Mouse (Mus musculus) heart, embryonic 14.5 days (tissue): ENCODE data around the gene Thap11. TPM values are rescaled to one million over a fixed set of nuclear protein-coding genes. Genes with fewer than 3 reads are reported as not detected.
A peak's percentile ranks its signal among the peaks of the same experiment; 100 is the strongest.

Experiments
- ATAC-seq: fragments of 200-750 bp; cut with Nextera tagmentation; 2 replicates; pipeline ENCODE4 v1.8.0; 2017; ENCODE audit warnings: low read depth, moderate TSS enrichment; ENCODE audit not compliant: insufficient number of reproducible peaks, insufficient read depth, low FRiP score
- H3K27ac ChIP-seq, 2 experiments: fragments of 200-500 bp in 1 of 2; fragments of 300-500 bp in 1 of 2; sonication (generic) in 1 of 2; replicated peaks in 1 of 2; 2 replicates each; pipeline ENCODE4 v1.5.1; 2012 to 2014; ENCODE audit warnings: low read depth in 2 of 2, low read length in 2 of 2, control low read depth in 1 of 2, mild to moderate bottlenecking in 1 of 2, mixed read lengths in 1 of 2; ENCODE audit not compliant: control insufficient read depth in 1 of 2, insufficient read depth in 1 of 2
- H3K27me3 ChIP-seq: fragments of 300-500 bp; sonication (generic); 2 replicates; pipeline ENCODE4 v1.6.1; 2014; ENCODE audit warnings: mild to moderate bottlenecking, low read length, control low read depth; ENCODE audit not compliant: control insufficient read depth, insufficient read depth
- H3K36me3 ChIP-seq: fragments of 300-500 bp; sonication (generic); 2 replicates; pipeline ENCODE4 v1.6.1; 2014; ENCODE audit warnings: mild to moderate bottlenecking, control low read depth, low read length, mixed read lengths; ENCODE audit not compliant: control insufficient read depth, insufficient read depth
- H3K4me1 ChIP-seq, 2 experiments: fragments of 200-500 bp in 1 of 2; fragments of 300-500 bp in 1 of 2; sonication (generic) in 1 of 2; 2 replicates each; pipeline ENCODE4 v1.6.1; 2012 to 2014; ENCODE audit warnings: low read length in 2 of 2, control low read depth in 1 of 2, mixed read lengths in 1 of 2; ENCODE audit not compliant: control insufficient read depth in 2 of 2, insufficient read depth in 2 of 2
- H3K4me2 ChIP-seq: fragments of 300-500 bp; sonication (generic); 2 replicates; pipeline ENCODE4 v1.6.1; 2014; ENCODE audit warnings: mild to moderate bottlenecking, low read length
- H3K4me3 ChIP-seq, 2 experiments: fragments of 200-500 bp in 1 of 2; fragments of 300-500 bp in 1 of 2; sonication (generic) in 1 of 2; 2 replicates each; pipeline ENCODE4 v1.5.1; 2012 to 2014; ENCODE audit warnings: low read length in 2 of 2, mild to moderate bottlenecking in 2 of 2, control low read depth in 1 of 2, low read depth in 1 of 2, moderate library complexity in 1 of 2; ENCODE audit not compliant: control insufficient read depth in 1 of 2, insufficient read depth in 1 of 2
- H3K9ac ChIP-seq: fragments of 300-500 bp; sonication (generic); 2 replicates; pipeline ENCODE4 v1.6.1; 2014; ENCODE audit warnings: mild to moderate bottlenecking, low read length
- H3K9me3 ChIP-seq: fragments of 300-500 bp; sonication (generic); 2 replicates; pipeline ENCODE4 v1.6.1; 2016; ENCODE audit warnings: low read length, control low read depth; ENCODE audit not compliant: control insufficient read depth
- WGBS: fragments of 180-500 bp; shearing (Covaris S2); extraction: QIAGEN DNeasy Blood & Tissue Kit; methylation state at CpG from one replicate; pipeline ENCODE4 v1.1.7; 2014; 5-methylcytosine and 5-hydroxymethylcytosine counted together
- polyA plus RNA-seq: library from polyadenylated mRNA; unstranded; fragments of >200 nt; fragmentation: Nextera tagmentation; extraction: Ambion mirVana; gene quantifications from 2 replicates; pipeline ENCODE4 v1.2.1, GENCODE M21; 2014

Thap11 gene
- polyA plus RNA-seq, 1 experiment from 2014 or later: 41.9 TPM

GRCm38 (mm10) chr8:105852146-105852729, 2.7 kb upstream of the Thap11 start:
- no peaks in the 10 kb centered on the region for H3K27me3 ChIP-seq
- H3K4me2 ChIP-seq: no peak overlapping the region
- peak overlapping the region in 1 of 2 experiments; percentile 68; a peak in 1 of 4 replicates for H3K4me3 ChIP-seq
- peaks cover 25% of the 10 kb centered on the region for H3K36me3 ChIP-seq
- no peak overlapping the region for H3K9ac ChIP-seq
- 80% methylated on average over 12 of the region's 12 CpGs for WGBS
- peaks cover 15 to 24% of the 10 kb centered on the region in 2 experiments for H3K4me1 ChIP-seq
- no peak for ATAC-seq
- H3K9me3 ChIP-seq: no peaks in the 10 kb centered on the region
- H3K27ac ChIP-seq: no peak overlapping the region; a peak in 1 of 4 replicates

GRCm38 (mm10) chr8:105853178-105853577, 1.8 kb upstream of the Thap11 start, which contains the start of gene Cenpt:
Gene Cenpt, minus strand, starts transcription at chr8:105853278.
- no peak for ATAC-seq
- H3K4me1 ChIP-seq: peaks cover 15 to 27% of the 10 kb centered on the region in 2 experiments
- H3K9ac ChIP-seq: no peak within 1 kb of the TSS
- H3K27ac ChIP-seq: no peak within 1 kb of the TSS; a peak in 1 of 4 replicates
- no peak within 1 kb of the TSS for H3K4me2 ChIP-seq
- H3K36me3 ChIP-seq: peaks cover 25% of the 10 kb centered on the region
- no peak within 1 kb of the TSS for H3K4me3 ChIP-seq
- no peaks in the 10 kb centered on the region for H3K9me3 ChIP-seq
- WGBS: 88% methylated on average over 3 of the region's 3 CpGs
- H3K27me3 ChIP-seq: no peaks in the 10 kb centered on the region

GRCm38 (mm10) chr8:105854303-105854702, 629 bp upstream of the Thap11 start:
- H3K27ac ChIP-seq: peak overlapping the region in 1 of 2 experiments; percentile 83; a peak in 1 of 4 replicates
- H3K4me3 ChIP-seq: peak overlapping the region in 1 of 2 experiments; percentile 84; a peak in 2 of 4 replicates
- H3K4me2 ChIP-seq: peak overlapping the region; percentile 80
- H3K27me3 ChIP-seq: no peaks in the 10 kb centered on the region
- H3K4me1 ChIP-seq: peaks cover 15 to 28% of the 10 kb centered on the region in 2 experiments
- peak overlapping the region; percentile 87 for H3K9ac ChIP-seq
- WGBS: 20% methylated on average over 8 of the region's 8 CpGs
- no peaks in the 10 kb centered on the region for H3K9me3 ChIP-seq
- no peak; the same call in none of the 2 replicates for ATAC-seq
- H3K36me3 ChIP-seq: peaks cover 20% of the 10 kb centered on the region

GRCm38 (mm10) chr8:105855248-105856167, 576 bp downstream of the Thap11 start:
- ATAC-seq: peak; percentile 7; the same call in 1 of the 2 replicates

DNA sequence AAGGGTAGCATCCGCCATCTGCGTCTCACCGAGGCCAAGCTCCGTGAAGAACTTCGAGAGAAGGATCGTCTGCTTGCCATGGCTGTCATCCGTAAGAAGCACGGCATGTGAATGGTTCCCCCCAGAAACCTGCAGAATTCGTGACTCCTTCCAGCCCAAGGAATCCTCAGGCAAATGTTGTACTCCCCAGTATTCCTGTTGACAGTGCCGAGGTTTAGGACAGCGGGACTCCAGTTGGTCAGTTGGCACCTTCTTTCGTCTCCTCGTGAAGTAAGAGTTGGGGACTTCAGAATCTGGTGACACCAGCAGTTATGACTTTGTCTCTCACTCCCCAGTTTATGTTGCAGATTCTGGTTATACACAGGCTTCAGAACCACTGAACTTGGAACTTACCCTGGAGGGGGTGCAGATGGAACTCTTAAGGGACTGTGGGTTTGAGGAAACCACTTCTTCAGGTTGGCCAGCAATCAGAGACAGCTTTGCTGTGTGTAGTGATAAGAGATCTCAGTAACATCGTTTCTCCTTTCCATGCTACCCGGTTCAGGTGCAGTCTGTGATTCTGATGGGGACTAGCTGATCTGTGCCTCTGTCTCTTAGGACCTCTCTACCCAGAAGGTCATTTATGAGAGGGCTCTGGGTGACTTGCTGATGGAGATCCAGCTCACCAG, 1.4 kb downstream of the Thap11 start:
- Histone ChIP-seq H3K4me3 (peak overlapping the region; percentile 84 to 92), H3K27ac (peak overlapping the region; percentile 81 to 83; a peak in 3 of 4 replicates), H3K9ac (peak overlapping the region; percentile 87), H3K9me3 (no peaks in the 10 kb centered on the region), H3K27me3 (no peaks in the 10 kb centered on the region), H3K4me2 (peak overlapping the region; percentile 80), H3K4me1 (peaks cover 13 to 27% of the 10 kb centered on the region in 2 experiments), H3K36me3 (peaks cover 14% of the 10 kb centered on the region; the same call in 1 of the 2 replicates)
- 10% methylated on average over 15 of the region's 15 CpGs for WGBS
- no peak for ATAC-seq

More at GRCm38 (mm10) chr8:105855248-105856167, 576 bp downstream of the Thap11 start:
- peak overlapping the region; percentile 81 to 83 for H3K27ac ChIP-seq
- H3K27me3 ChIP-seq: no peaks in the 10 kb centered on the region
- under 1% methylated on average over 71 of the region's 71 CpGs for WGBS
- peak overlapping the region; percentile 80 for H3K4me2 ChIP-seq
- H3K4me1 ChIP-seq: peaks cover 16 to 29% of the 10 kb centered on the region in 2 experiments
- no peaks in the 10 kb centered on the region for H3K9me3 ChIP-seq
- peak overlapping the region; percentile 84 to 92 for H3K4me3 ChIP-seq
- peak overlapping the region; percentile 87 for H3K9ac ChIP-seq
- peaks cover 14% of the 10 kb centered on the region; the same call in 1 of the 2 replicates for H3K36me3 ChIP-seq

DNA sequence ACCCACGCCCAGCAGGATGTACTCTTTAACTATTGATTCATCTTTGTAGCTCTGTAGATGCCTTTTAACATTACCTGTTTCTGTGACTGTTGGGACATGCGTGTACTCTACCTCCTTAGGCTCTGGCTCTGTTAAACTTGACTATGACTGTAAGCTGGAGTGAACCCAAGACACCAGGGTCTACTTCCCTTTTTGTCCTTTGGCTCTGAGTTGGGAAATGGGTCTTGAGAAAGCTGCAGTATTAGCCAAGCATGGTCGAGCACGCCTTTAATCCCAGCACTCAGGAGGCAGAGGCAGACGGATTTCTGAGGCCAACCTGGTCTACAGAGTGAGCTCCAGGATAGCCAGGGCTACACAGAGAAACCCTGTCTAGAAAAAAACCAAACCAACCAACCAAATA, 3.6 kb downstream of the Thap11 start:
- peaks cover 21% of the 10 kb centered on the region for H3K36me3 ChIP-seq
- H3K4me1 ChIP-seq: peaks cover 13 to 38% of the 10 kb centered on the region in 2 experiments
- H3K27me3 ChIP-seq: no peaks in the 10 kb centered on the region
- no peak for ATAC-seq
- H3K9ac ChIP-seq: no peak overlapping the region
- WGBS: 87% methylated on average over 5 of the region's 5 CpGs
- H3K4me2 ChIP-seq: no peak overlapping the region
- H3K4me3 ChIP-seq: no peak overlapping the region
- no peaks in the 10 kb centered on the region for H3K9me3 ChIP-seq
- H3K27ac ChIP-seq: no peak overlapping the region

DNA sequence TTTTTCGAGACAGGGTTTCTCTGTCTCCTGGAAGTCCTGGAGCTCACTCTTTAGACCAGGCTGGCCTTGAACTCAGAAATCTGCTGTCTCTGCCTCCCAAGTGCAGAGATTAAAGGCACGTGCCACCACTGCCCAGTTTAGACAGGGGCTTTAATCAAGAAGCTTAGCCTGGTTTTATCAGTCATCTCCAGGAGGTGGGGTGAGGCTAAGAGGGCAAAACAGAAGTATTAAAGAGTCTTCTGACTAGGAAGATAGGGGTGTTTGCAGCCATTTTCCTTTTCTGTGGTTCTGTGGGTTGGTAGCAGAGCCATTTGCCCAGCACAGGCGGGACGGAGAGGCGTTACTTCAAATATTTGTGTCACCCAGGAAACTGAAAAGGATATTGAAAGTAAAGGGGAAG, 4.4 kb downstream of the Thap11 start:
- WGBS: 68% methylated on average over 5 of the region's 5 CpGs
- Histone ChIP-seq H3K9ac (no peak overlapping the region; the same call in 1 of the 2 replicates), H3K27me3 (no peaks in the 10 kb centered on the region), H3K4me2 (no peak overlapping the region), H3K36me3 (peaks cover 23% of the 10 kb centered on the region), H3K4me1 (peaks cover 11 to 38% of the 10 kb centered on the region in 2 experiments), H3K9me3 (no peaks in the 10 kb centered on the region), H3K27ac (peak overlapping the region in 1 of 2 experiments; percentile 85; a peak in 1 of 4 replicates), H3K4me3 (no peak overlapping the region)
- ATAC-seq: no peak
